Mouse (Mus musculus) left cerebral cortex, adult 8-10 months (tissue): ENCODE measurements around the gene Gm28490. TPM values are rescaled to one million over a fixed set of nuclear protein-coding genes. Genes with fewer than 3 reads are reported as not detected.
"Not testable (repeated sequence)": the region's sequence is repeated elsewhere in the genome, so short reads cannot be mapped to it uniquely, and the experiment has no call there.

Experiments used
- DNase-seq, 2 experiments: peaks; one replicate each; pipeline ENCODE4 v3.0.0; 2022; ENCODE audit warnings: low spot score in 2 of 2
- total RNA-seq, 4 experiments: library from RNA; stranded (reverse); gene quantifications; 2 replicates each; pipeline ENCODE4 v1.2.4; 2022

Gene Gm28490
- total RNA-seq = not detected

GRCm38 (mm10) chrY:31634656-31635055 lies at the start of gene Gm28490:
TSS of gene Gm28490 (minus strand) at chrY:31634756.
- not testable (repeated sequence) for DNase-seq
